Mouse (Mus musculus) ES-Bruce4 (cell line): ENCODE results near the gene Ifna5.

ENCODE experiments used
- CTCF ChIP-seq: IDR thresholded peaks from one replicate; pipeline ENCODE4 v1.8.1; 2011; ENCODE audit warnings: low read depth, low read length
- POLR2A ChIP-seq: IDR thresholded peaks from one replicate; pipeline ENCODE4 v1.8.1; 2011; ENCODE audit warnings: low read length; ENCODE audit not compliant: insufficient read depth

DNA sequence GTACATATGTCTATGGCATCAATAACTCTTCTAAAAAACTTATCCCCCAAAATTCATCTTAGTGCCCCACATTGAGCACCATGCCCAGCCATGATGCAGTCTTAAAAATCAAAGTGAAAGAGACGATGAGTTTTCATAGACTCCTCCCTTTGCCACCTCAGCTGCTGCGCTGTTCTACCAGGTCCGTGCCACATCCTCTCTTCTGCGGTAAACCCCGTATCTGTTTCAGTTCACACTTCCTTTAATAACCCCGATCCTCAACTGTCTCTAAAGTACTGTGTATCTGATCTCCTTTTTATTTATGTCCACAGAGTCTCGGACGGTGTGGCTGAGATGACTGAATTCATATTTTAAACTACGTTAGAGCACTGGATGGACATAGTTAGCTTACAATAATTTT is 29.3 kb downstream of the Ifna5 start:
- TF ChIP-seq POLR2A = no peak
- TF ChIP-seq CTCF = no peak
